19 mouse cellular contexts compared by ENCODE assay signal in genomic region chrX:169673056-169673455, GRCm38 (mm10). TPM values are rescaled to one million over a fixed set of nuclear protein-coding genes. Genes with fewer than 3 reads are reported as not detected.
DNase-seq lines count a peak whose midpoint lies in the region; TF ChIP-seq lines count a peak whose summit lies in the region.
"Had no signal": no experiment of that assay in that cellular context is flagged by ENCODE, and none has a peak within 500 bp of the region (broad histone marks: within the 10 kb centered on the region; RNA-seq: fewer than 3 reads in every experiment).

No protein-coding gene starts in this region.

- H3K4me1 ChIP-seq in embryonic fibroblast, embryonic 13.5 days (ENCODE audit: control insufficient read depth, insufficient read depth, low read length): no peaks in the 10 kb centered on the region

- H3K4me3 ChIP-seq in embryonic fibroblast, embryonic 13.5 days (ENCODE audit: insufficient read depth, low read length): no peak overlapping the region

- DNase-seq in 3T3-L1 (ENCODE audit: low read depth, low spot score) (peak; percentile 79), NIH3T3 (ENCODE audit: low read depth) (peak; percentile 63), MN1 (ENCODE audit: low spot score) (no peak)
- no peak for DNase-seq in embryo, embryonic 9.5 days (ENCODE audit: extremely low spot score)
- DNase-seq in left cerebral cortex, adult 9 months (ENCODE audit: low spot score in 2 of 2): no peak
- DNase-seq: adrenal gland, adult 2 months; adrenal gland, adult 8-10 months; adrenal gland, postnatal 10 days; adrenal gland, postnatal 14 days; adrenal gland, postnatal 25 days; adrenal gland, postnatal 36 days; B cell, adult 2 months; cerebellum, adult 11 months; cerebellum, adult 11-12 months; cerebellum, adult 18-20 months; cerebellum, adult 2 months; cerebellum, adult 8-10 months; cerebellum, adult 9-10 months had no signal

- no peak for TF ChIP-seq CTCF in embryonic fibroblast, embryonic 13.5 days (IDR thresholded peaks at IDR 0.05; ENCODE audit: borderline replicate concordance, insufficient read depth, low read length)

- TF ChIP-seq POLR2A in embryonic fibroblast, embryonic 13.5 days (IDR thresholded peaks at IDR 0.05; ENCODE audit: low read depth, low read length): no peak

- H3K27ac ChIP-seq in embryonic fibroblast, embryonic 13.5 days (ENCODE audit: insufficient read depth, low read length): peak overlapping the region; percentile 93; the same call in 1 of the 2 replicates

RNA-seq across cellular contexts. Expression of gene Mid1, which starts 11.9 kb away (rescaled TPM):
- 25.1 and 36.1 TPM in 2 replicates for polyA plus RNA-seq in embryonic fibroblast, embryonic 13.5 days (2011; ENCODE audit: insufficient read length, low read depth, missing spikeins)

Comparison
In these comparisons a context has a peak if more than half of its experiments do, and no peak if none do; other contexts are left out.
1. DNase-seq: peak in 3T3-L1 (single experiment) and NIH3T3 (single experiment); none in MN1 (single experiment), embryo, embryonic 9.5 days (single experiment) and left cerebral cortex, adult 9 months (0 of 2).